Mouse (Mus musculus) C2C12 (cell line): Measurements from ENCODE around the gene Cage1.

ENCODE experiments used
- CEBPB ChIP-seq: IDR thresholded peaks from one replicate; pipeline ENCODE4 v1.6.1; 2011; ENCODE audit warnings: low read depth, mild to moderate bottlenecking, control low read depth, moderate library complexity
- CTCF ChIP-seq: IDR thresholded peaks from one replicate; pipeline ENCODE4 v1.5.1; 2011; ENCODE audit not compliant: control insufficient read depth, insufficient read depth, insufficient read length
- MAX ChIP-seq: IDR thresholded peaks from one replicate; pipeline ENCODE4 v1.6.1; 2011; ENCODE audit warnings: mild to moderate bottlenecking, control low read depth
- MYOD1 ChIP-seq: IDR thresholded peaks from one replicate; pipeline ENCODE4 v1.6.1; 2011; ENCODE audit warnings: low read depth; ENCODE audit not compliant: control insufficient read depth, insufficient read length
- MYOG ChIP-seq: IDR thresholded peaks from one replicate; pipeline ENCODE4 v1.6.1; 2011; ENCODE audit not compliant: control insufficient read depth, insufficient read length; ENCODE audit errors: extremely low read depth
- USF1 ChIP-seq: IDR thresholded peaks from one replicate; pipeline ENCODE4 v1.6.1; 2011; ENCODE audit warnings: low read depth, mild to moderate bottlenecking, control low read depth, moderate library complexity

DNA sequence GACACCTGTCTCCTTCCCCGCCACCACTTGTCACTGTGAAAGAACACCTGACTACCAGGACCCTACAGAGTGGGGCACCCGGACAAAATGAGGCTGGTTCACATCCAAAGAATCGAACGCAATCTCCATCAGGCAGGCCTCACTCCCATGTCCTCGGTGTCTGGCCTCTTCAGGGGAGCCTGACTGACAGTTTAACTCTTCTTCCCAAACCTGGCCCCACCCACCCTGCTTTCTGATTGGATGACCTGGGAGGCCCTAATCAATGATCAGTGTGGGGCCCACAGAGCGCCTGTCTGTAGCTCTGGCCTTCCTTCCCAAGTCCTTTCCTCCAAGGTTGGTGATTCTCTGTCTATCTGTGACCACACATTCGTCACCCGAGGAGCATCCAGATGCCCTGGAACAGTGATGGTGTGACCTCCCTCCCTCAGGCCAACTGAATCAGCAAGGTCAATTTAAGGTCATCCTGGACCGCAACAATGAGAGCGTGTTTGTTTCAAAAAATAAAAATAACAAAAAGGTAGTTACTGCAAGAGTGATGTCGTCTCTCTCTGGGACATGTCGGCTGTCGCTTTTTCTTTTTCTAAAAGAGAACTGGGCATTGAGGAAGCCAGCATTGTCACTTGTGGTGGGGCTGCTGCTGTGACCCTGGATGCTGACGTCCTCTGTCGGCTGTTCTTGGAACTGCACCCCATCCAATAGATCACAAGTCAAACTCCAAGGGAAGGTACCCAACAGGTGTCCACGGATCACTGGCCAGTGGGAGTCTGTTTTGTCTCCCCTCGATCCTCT lies 71.5 kb downstream of the Cage1 start:
- TF ChIP-seq CTCF (no peak), CEBPB (no peak), MYOD1 (no peak), MYOG (no peak), USF1 (no peak), MAX (no peak)
